Comparison of ENCODE assay signal across 25 mouse cellular contexts in genomic region chr2:69045926-69046325, GRCm38 (mm10).
DNase-seq lines count a peak whose midpoint lies in the region; ATAC-seq lines count a peak whose summit lies in the region.
"Had no signal": no experiment of that assay in that cellular context is flagged by ENCODE, and none has a peak within 500 bp of the region (broad histone marks: within the 10 kb centered on the region; RNA-seq: fewer than 3 reads in every experiment).

No protein-coding gene starts in this region.

- H3K4me1 ChIP-seq in midbrain, embryonic 14.5 days (ENCODE audit: control insufficient read depth, insufficient read depth, low read length): peaks cover 6% of the 10 kb centered on the region; the same call in 1 of the 2 replicates

- H3K27ac ChIP-seq in midbrain, embryonic 14.5 days (replicated peaks; ENCODE audit: low read depth, low read length): no peak overlapping the region
- H3K27ac ChIP-seq: embryonic facial prominence, embryonic 13.5 days; embryonic facial prominence, embryonic 15.5 days; forebrain, embryonic 10.5 days; forebrain, embryonic 12.5 days had no signal

- H3K9me3 ChIP-seq in midbrain, embryonic 14.5 days (ENCODE audit: control insufficient read depth, low read length): no peaks in the 10 kb centered on the region
- H3K9me3 ChIP-seq: embryonic facial prominence, embryonic 13.5 days; embryonic facial prominence, embryonic 15.5 days; forebrain, embryonic 10.5 days; forebrain, embryonic 12.5 days had no signal

- ATAC-seq in midbrain, embryonic 14.5 days (ENCODE audit: low FRiP score, low TSS enrichment): no peak
- ATAC-seq: CD4-positive, CD25-positive, alpha-beta regulatory T cell, adult 4 months; forebrain, embryonic 14.5 days; forebrain, embryonic 16.5 days had no signal

- DNase-seq in heart, adult 11 months: peak; percentile 43
- DNase-seq in heart, adult 8-10 months (ENCODE audit: low spot score): no peak
- DNase-seq in ZHBTc4 (ENCODE audit: low read depth, low spot score): peak; percentile 63
- no peak for DNase-seq in gastrocnemius, adult 18-20 months (ENCODE audit: low spot score)
- DNase-seq in midbrain, embryonic 14.5 days: no peak
- DNase-seq: adrenal gland, adult 2 months; adrenal gland, postnatal 10 days; adrenal gland, postnatal 25 days; B cell, adult 2 months; cerebellum, adult 11 months; cerebellum, adult 18-20 months; cerebellum, adult 8-10 months; cerebellum, adult 9-11 months; cerebellum, postnatal 14 days; cerebellum, postnatal 36 days; embryo, embryonic 11 days had no signal

- no peak overlapping the region for H3K4me3 ChIP-seq in midbrain, embryonic 14.5 days (replicated peaks; ENCODE audit: low read depth, low read length)
- H3K4me3 ChIP-seq: embryonic facial prominence, embryonic 13.5 days; embryonic facial prominence, embryonic 15.5 days; erythroblast, embryonic 14.5 days; forebrain, embryonic 10.5 days; forebrain, embryonic 12.5 days had no signal

- H3K4me2 ChIP-seq in midbrain, embryonic 14.5 days (ENCODE audit: low read length): no peak overlapping the region
- H3K4me2 ChIP-seq: embryonic facial prominence, embryonic 13.5 days; embryonic facial prominence, embryonic 15.5 days; forebrain, embryonic 12.5 days had no signal

- 82% methylated on average over 4 of the region's 4 CpGs for WGBS in midbrain, embryonic 14.5 days

- no peaks in the 10 kb centered on the region for H3K27me3 ChIP-seq in midbrain, embryonic 14.5 days (ENCODE audit: control insufficient read depth, insufficient read depth, low read length)
- H3K27me3 ChIP-seq: CH12.LX; embryonic facial prominence, embryonic 13.5 days; embryonic facial prominence, embryonic 15.5 days; forebrain, embryonic 12.5 days had no signal

- H3K9ac ChIP-seq in midbrain, embryonic 14.5 days (replicated peaks; ENCODE audit: low read length): no peak overlapping the region
- H3K9ac ChIP-seq: embryonic facial prominence, embryonic 13.5 days; embryonic facial prominence, embryonic 15.5 days; forebrain, embryonic 12.5 days had no signal

- H3K36me3 ChIP-seq in midbrain, embryonic 14.5 days (ENCODE audit: control insufficient read depth, insufficient read depth, low read length): no peaks in the 10 kb centered on the region
- H3K36me3 ChIP-seq: embryonic facial prominence, embryonic 13.5 days; embryonic facial prominence, embryonic 15.5 days; forebrain, embryonic 10.5 days; forebrain, embryonic 12.5 days had no signal

Comparison
In these comparisons a context has a peak if more than half of its experiments do, and no peak if none do; other contexts are left out.
1. DNase-seq: peak in heart, adult 11 months (single experiment) and ZHBTc4 (single experiment); none in heart, adult 8-10 months (single experiment), gastrocnemius, adult 18-20 months (single experiment) and midbrain, embryonic 14.5 days (single experiment).